Mouse (Mus musculus) Patski (cell line): ENCODE measurements around the gene Ephb2. TPM values are rescaled to one million over a fixed set of nuclear protein-coding genes. Genes with fewer than 3 reads are reported as not detected.

ENCODE experiments used
- ATAC-seq: fragments of 100-300 bp; one replicate; pipeline ENCODE4 v1.8.0; 2021
- CTCF ChIA-PET: fragments of 350-600 bp; sonication (Branson Sonifier 250); formaldehyde crosslinking; loops from one replicate; lab custom pipeline; 2022; ENCODE audit warnings: inconsistent platforms; lab: Charles Lee
- POLR2A ChIA-PET: fragments of 350-600 bp; sonication (Branson Sonifier 250); formaldehyde crosslinking; loops from one replicate; lab custom pipeline; 2022; ENCODE audit warnings: antibody characterized with exemption, inconsistent platforms; lab: Charles Lee
- DNase-seq: peaks from one replicate; pipeline ENCODE4 v3.0.0-alpha.2; 2011; ENCODE audit warnings: low read depth, low spot score
- H3K27me3 ChIP-seq: fragments of 371-371 bp; one replicate; pipeline ENCODE4 v1.5.1; 2021
- CTCF ChIP-seq: fragments of 100-300 bp; IDR thresholded peaks from one replicate; pipeline ENCODE4 v1.5.1; 2021
- in situ Hi-C: fragments of 300-500 bp; cut with MboI; formaldehyde crosslinking; loops from 3 replicates; pipeline ENCODE4 v1.11.1; 2018; ENCODE audit warnings: low pct_unique_long_range_greater_than_20kb, mixed read lengths
- polyA plus RNA-seq: library from polyadenylated mRNA; unstranded; gene quantifications from one replicate; pipeline ENCODE4 v1.2.3, GENCODE M21; 2021

The Ephb2 gene
- polyA plus RNA-seq, 1 experiment from 2014 or later, result 2.3 TPM

DNA sequence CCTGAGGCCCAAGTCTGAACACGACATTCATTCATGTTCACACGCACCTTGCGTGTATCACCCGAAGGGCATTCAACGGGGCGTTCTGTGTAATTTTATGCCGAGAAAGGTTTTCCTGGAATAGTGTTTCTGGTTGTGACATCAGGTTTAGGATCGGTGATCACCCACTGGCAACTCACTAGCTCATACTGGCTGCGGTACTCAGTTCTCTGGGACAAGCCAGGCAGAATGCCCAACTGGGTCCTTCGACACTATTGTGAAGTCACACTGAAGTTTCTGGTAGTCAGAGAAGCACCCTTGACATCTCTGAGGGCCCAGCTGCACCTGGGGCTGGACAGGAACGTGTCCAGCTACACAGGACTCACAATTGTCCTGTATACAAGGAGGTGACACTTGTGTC lies 132.4 kb downstream of the Ephb2 start:
- CTCF ChIA-PET, result no interaction called here
- ATAC-seq (no peak), DNase-seq (no peak)
- in situ Hi-C loops, result no loop called here
- POLR2A ChIA-PET, result no interaction called here
- H3K27me3 ChIP-seq, result no peaks in the 10 kb centered on the region
- no peak for TF ChIP-seq CTCF

DNA sequence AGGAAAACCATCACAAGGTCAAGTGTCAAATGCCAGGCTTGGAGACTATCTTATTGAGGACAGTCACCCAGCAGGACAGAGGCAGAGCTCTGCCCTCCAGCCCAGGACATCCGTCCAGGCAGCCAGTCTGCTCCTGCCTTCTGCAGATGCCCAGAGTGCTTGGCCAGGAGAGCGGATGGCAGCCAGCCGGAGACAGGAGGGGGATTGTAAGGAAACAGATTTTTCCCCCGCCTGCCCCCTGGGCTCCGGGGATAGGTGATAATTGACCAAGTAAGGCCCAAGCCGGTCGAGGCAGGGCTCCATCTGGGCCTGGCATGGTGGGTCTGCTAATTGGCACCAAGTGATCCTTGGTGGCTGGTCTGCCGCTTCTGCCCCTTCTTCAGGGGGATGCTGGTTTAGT lies 133.3 kb downstream of the Ephb2 start:
- in situ Hi-C loops, result no loop called here
- ATAC-seq, result no peak

DNA sequence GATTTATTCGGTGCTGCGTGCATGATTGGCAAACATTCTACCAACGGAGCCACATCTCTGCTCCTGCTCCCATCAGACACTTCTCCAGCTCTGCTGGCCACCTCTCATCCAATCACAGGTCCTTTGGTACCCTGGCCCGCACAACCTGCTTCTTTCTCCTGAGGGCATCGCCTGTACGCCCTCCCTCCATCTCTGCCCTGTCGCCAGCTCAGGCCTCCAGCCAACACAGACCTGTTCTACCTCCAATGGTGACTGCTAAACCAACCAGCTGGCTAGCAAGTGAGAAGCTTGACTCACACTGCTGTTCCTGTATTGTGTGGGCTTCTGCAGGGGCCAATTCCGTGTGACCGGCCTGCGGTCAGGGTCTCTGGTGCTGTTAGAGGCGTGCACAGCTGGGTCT lies 134.6 kb downstream of the Ephb2 start:
- ATAC-seq (no peak), DNase-seq (no peak)
- no peaks in the 10 kb centered on the region for H3K27me3 ChIP-seq
- in situ Hi-C loops, result no loop called here
- POLR2A ChIA-PET, result no interaction called here
- CTCF ChIA-PET, result no interaction called here
- no peak for TF ChIP-seq CTCF

More for the DNA sequence above, 133.3 kb downstream of the Ephb2 start:
- no peak for TF ChIP-seq CTCF
- no peaks in the 10 kb centered on the region for H3K27me3 ChIP-seq
- DNase-seq, result no peak
- CTCF ChIA-PET, result no interaction called here
- POLR2A ChIA-PET, result no interaction called here

DNA sequence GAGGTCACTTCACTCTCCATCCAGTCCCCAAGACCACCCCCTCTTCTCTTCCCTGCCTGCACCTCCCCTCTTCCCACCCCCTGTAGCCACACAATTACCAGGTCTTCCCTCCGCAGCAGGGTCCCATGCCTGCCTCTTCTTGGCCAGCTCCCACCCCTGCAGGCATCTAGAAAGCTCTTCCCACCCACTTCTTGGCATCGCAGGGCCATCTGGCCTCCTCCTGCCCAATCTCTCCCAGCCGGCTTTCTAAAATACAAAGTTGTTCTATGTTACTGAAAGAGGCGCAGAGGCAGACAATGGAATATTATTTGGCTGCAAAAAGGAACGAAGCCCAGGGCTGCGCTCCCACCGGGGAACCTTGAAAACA lies 136.7 kb downstream of the Ephb2 start:
- ChIA-PET CTCF (no interaction called here), POLR2A (no interaction called here)
- in situ Hi-C loops, result no loop called here
- DNase-seq, result no peak
- no peak for TF ChIP-seq CTCF
- H3K27me3 ChIP-seq, result no peaks in the 10 kb centered on the region
- ATAC-seq, result no peak

DNA sequence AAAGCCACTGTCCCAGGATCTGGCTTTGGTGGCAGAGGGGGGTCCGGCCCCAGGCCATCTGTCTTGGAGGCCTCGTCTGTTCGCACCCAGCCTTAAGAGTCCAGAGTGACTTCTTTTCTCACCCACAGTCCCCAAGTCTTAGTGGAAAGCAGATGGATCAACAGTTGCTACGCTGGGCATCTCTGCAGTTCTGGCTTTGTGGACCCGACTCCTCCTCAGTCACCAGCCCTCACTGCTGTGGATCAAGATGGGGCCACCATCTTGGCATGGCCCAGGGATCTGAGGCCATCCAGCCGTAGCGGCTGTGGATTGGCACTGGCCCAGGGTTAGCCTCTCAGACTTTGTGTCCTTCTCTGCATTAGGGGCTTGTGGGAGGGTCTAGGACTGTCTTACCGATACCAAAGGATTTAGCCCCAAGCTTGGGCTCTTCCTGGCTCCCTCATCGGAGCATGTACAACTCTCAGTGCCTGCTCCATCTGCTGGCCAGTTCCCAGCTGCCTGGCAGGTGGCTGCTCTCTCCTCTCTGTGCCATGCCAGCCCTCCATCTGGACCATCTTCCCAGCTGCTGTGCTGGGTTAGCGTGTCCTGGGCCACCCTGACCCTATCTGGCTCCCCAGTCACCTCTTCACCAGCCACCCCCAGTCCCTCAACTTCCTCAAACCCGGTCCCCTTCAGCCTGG lies 137.2 kb downstream of the Ephb2 start:
- no peak for DNase-seq
- ChIA-PET CTCF (no interaction called here), POLR2A (no interaction called here)
- TF ChIP-seq CTCF, result no peak
- no peak for ATAC-seq
- H3K27me3 ChIP-seq, result no peaks in the 10 kb centered on the region
- in situ Hi-C loops, result no loop called here

DNA sequence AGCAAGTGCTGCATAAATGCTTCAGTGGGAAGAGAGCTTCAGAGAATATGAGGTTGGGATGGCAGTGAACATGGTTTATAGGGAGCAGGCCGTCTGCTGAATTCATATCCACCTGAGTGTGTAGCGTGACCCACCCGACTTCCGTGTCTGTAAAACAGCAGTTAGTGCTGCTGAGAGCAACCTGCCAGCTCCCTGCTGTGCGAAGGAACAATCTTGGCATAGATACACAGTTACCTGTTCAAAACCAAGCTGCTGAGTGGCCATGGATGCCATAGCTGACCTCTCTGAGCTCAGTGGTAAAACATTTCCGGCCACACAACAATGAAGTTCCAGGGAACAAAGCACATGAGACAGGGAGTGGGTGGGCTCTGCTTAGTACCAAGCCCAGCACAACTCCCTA lies 138.5 kb downstream of the Ephb2 start:
- ChIA-PET CTCF (interaction anchor here (0.6 to 1.2 kb wide), 3 partner anchors 10 to 131 kb away, joined by 3 to 4 read pairs (median 3); no protein-coding TSS in a partner anchor), POLR2A (no interaction called here)
- no peak for TF ChIP-seq CTCF
- in situ Hi-C loops, result no loop called here
- H3K27me3 ChIP-seq, result no peaks in the 10 kb centered on the region
- DNase-seq, result no peak
- ATAC-seq, result no peak

DNA sequence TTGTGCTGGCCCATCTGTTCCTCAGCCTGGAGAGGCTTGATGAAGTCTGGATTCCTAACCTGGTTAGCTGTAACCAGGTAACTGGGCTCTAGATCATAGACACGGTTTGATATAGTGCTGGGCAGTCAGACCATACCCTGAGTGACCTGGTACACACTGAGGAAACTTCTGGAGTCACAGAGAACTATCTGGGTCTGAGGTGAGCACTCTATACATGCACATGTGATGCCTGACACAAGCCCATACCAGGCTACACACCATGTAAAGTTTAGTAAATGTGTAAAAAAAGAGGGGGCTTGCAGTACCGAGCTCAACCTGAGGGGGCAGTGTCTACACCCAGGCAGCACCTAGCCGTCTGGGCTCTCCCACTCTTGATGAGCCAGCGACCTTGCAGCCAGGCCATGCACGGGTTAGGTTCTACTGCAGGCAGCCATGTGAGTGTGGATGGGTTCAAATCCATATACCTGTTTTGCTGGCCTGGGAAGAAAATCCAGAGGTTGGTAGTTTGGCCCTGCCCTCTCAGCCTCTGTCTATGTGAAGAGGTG lies 139.3 kb downstream of the Ephb2 start:
- H3K27me3 ChIP-seq, result no peaks in the 10 kb centered on the region
- ChIA-PET POLR2A (no interaction called here), CTCF (interaction anchor here (0.8 to 1.2 kb wide), 2 partner anchors 44 to 132 kb away, joined by 3 to 4 read pairs; no protein-coding TSS in a partner anchor)
- ATAC-seq, result no peak
- TF ChIP-seq CTCF, result no peak
- in situ Hi-C loops, result no loop called here
- DNase-seq, result no peak

DNA sequence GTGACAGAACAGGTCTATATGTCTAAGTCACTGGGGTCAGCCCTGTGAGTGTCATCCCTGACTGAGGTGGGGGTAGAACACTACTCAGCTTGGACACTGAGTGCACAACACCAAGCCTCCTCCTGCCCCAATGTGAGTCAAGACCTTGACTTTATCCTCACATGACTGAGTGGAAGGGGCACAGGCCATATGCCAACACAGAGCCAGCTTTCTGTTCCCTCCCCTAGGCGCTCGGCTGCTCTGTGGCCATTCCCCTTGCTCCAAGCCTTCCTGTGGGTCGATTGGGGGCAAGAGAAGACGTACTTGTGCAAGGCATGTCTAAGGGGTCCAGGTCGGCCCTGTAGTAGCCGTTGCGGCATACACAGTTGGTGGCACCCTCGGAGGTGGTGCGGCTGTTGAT lies 140.1 kb downstream of the Ephb2 start:
- in situ Hi-C loops, result no loop called here
- POLR2A ChIA-PET, result no interaction called here

DNA sequence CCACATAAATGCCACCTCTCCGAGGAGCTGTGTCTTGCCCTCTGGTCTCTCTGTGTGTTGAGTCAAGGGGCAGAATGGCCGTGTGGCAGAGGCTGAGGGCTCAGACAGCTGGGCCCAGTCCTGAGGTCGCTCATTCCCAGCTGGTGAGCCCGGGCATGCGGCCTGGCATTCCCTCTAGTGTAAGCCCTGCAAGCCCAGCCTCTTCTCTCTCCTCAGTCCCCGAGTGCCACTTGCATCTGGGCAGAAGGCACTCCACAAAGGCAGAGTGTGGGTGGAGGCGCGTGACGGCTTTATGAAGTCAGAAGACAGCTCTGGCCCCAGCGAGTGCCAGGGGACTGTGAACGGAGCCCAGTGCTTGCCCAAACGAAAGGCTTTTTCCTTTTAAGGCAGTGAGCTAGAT lies 145.8 kb downstream of the Ephb2 start:
- CTCF ChIA-PET, result no interaction called here
- no peak for TF ChIP-seq CTCF
- H3K27me3 ChIP-seq, result no peaks in the 10 kb centered on the region
- in situ Hi-C loops, result no loop called here
- ATAC-seq (no peak), DNase-seq (no peak)
- POLR2A ChIA-PET, result no interaction called here

More for the DNA sequence above, 140.1 kb downstream of the Ephb2 start:
- CTCF ChIA-PET, result no interaction called here
- no peak for DNase-seq
- TF ChIP-seq CTCF, result no peak
- no peaks in the 10 kb centered on the region for H3K27me3 ChIP-seq
- no peak for ATAC-seq

DNA sequence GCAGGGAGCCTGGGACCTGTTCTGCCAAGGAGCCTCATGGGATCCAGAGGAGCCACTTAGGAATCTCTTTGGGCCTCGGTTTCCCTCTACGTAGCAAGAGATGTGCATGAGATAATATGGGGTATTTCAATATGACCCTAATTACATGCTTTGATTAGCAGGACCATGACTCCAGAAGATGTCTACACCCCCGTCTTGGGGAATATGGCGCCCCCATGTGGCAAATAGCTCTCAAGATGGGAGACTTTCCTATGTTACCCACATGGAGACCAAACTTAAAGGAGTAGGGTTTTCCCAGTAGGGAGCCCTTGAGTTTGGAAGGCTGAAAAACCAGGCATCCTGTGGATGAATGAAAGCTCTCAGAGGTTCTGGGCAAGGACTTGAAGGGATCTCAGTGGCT lies 147.7 kb downstream of the Ephb2 start:
- ATAC-seq (no peak), DNase-seq (no peak)
- POLR2A ChIA-PET, result no interaction called here
- in situ Hi-C loops, result no loop called here
- CTCF ChIA-PET, result interaction anchor here (0.7 kb wide), 1 partner anchor 9 kb away, joined by 3 read pairs; no protein-coding TSS in a partner anchor
- no peaks in the 10 kb centered on the region for H3K27me3 ChIP-seq
- TF ChIP-seq CTCF, result no peak

DNA sequence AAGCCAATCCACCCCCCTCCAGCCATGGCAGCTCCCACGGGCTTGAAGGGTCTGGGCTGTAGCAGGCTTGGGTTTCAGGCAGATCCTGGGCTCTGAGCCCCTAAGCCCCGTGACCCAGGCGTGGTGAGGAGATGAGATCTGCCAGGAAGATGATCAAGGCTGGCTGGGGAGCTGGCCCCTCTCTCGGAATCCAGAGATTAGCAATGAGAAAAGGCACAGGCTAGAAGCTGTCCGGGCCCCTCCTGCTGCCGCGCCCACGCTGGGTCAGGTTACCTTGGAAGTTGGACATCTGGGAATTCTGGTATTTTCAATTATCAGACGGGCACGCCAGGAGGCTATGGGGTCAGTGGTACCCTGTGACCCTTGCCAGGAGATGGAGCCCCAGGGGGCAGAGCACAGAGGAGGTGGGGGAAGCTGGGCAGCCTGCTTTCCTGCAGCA lies 150.3 kb downstream of the Ephb2 start:
- ATAC-seq (no peak), DNase-seq (no peak)
- ChIA-PET POLR2A (no interaction called here), CTCF (no interaction called here)
- no peak for TF ChIP-seq CTCF
- H3K27me3 ChIP-seq, result no peaks in the 10 kb centered on the region
- in situ Hi-C loops, result no loop called here
